Mouse (Mus musculus) cerebellum, adult 9-10 months (tissue): ENCODE measurements around the gene Gm20850.
"Not testable (repeated sequence)": the region's sequence is repeated elsewhere in the genome, so short reads cannot be mapped to it uniquely, and the experiment has no call there.

Experiments used
- DNase-seq: peaks from one replicate; pipeline ENCODE4 v3.0.0; 2022

Gm20850 gene

DNA sequence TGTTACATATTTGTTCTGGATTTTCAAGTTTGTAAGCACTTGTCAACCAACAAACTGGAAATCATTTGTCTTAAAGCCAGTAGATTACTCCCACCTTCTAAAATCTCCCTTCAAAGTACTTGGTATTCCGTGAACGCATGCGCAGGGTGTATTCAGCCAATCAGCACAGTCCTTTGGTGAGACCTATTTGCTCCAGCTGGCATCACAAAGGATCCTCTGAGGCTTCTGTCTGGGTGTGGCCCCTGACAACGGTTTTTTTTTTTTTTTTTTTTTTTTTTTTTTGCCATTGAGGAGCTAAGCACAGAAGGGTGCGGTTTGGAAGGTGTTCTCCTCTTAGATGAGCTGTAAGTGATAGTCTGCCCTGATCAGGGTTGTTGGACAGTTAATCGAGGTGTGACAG, at the start of gene Gm20850:
Gene Gm20850, plus strand, starts transcription at position 301 of the 400 bp plus-strand sequence.
- DNase-seq: not testable (repeated sequence)
